Mouse (Mus musculus): ENCODE measurements around the gene Fance. TPM values are rescaled to one million over a fixed set of nuclear protein-coding genes. Genes with fewer than 3 reads are reported as not detected.

Fance gene
- polyA plus RNA-seq (2014; fragmentation: Nextera tagmentation; extraction: Ambion mirVana) = 28.0 and 32.3 TPM in 2 replicates

GRCm38 (mm10) chr17:28313212-28313879 is at the start of gene Fance:
Gene Fance, plus strand, starts transcription at chr17:28313519.
- DNase-seq (ENCODE audit: low spot score) (peak; percentile 100), ATAC-seq (replicated peaks; ENCODE audit: low FRiP score) (peak; percentile 98)
- Histone ChIP-seq H3K27me3 (ENCODE audit: control insufficient read depth, insufficient read depth, low read length) (no peaks in the 10 kb centered on the region), H3K4me2 (ENCODE audit: low read depth, low read length, severe bottlenecking) (peak within 1 kb of the TSS; percentile 84), H3K9me3 (ENCODE audit: control insufficient read depth, low read length) (no peaks in the 10 kb centered on the region), H3K36me3 (ENCODE audit: control insufficient read depth, insufficient read depth, low read length) (peaks cover 3% of the 10 kb centered on the region; the same call in 1 of the 2 replicates), H3K4me3 (ENCODE audit: low read depth, low read length) (peak within 1 kb of the TSS; percentile 58), H3K27ac (ENCODE audit: low read depth, low read length) (peak within 1 kb of the TSS; percentile 55), H3K4me1 (replicated peaks; ENCODE audit: control insufficient read depth, insufficient read depth, low read length) (peaks cover 9% of the 10 kb centered on the region), H3K9ac (ENCODE audit: low read length) (peak within 1 kb of the TSS; percentile 84)
- WGBS = under 1% methylated on average over 67 of the region's 69 CpGs

- no peaks in the 10 kb centered on the region for H3K27me3 ChIP-seq (ENCODE audit: control insufficient read depth, insufficient read depth, low read length)
- WGBS = 92% methylated on average over 5 of the region's 5 CpGs
- no peak overlapping the region for H3K4me2 ChIP-seq (ENCODE audit: low read depth, low read length, severe bottlenecking)
- H3K36me3 ChIP-seq (ENCODE audit: control insufficient read depth, insufficient read depth, low read length) = no peaks in the 10 kb centered on the region
- H3K9ac ChIP-seq (ENCODE audit: low read length) = no peak overlapping the region
- H3K9me3 ChIP-seq (ENCODE audit: control insufficient read depth, low read length) = no peaks in the 10 kb centered on the region
- no peak for ATAC-seq (replicated peaks; ENCODE audit: low FRiP score)
- no peaks in the 10 kb centered on the region for H3K4me1 ChIP-seq (replicated peaks; ENCODE audit: control insufficient read depth, insufficient read depth, low read length)
- no peak overlapping the region for H3K27ac ChIP-seq (ENCODE audit: low read depth, low read length)
- no peak overlapping the region for H3K4me3 ChIP-seq (ENCODE audit: low read depth, low read length)
- DNase-seq (ENCODE audit: low spot score) = no peak
Measured at GRCm38 (mm10) chr17:28267251-28267650, 46.1 kb upstream of the Fance start.

GRCm38 (mm10) chr17:28270165-28270564 is 43.2 kb upstream of the Fance start:
- Histone ChIP-seq H3K4me3 (ENCODE audit: low read depth, low read length) (no peak overlapping the region), H3K36me3 (ENCODE audit: control insufficient read depth, insufficient read depth, low read length) (no peaks in the 10 kb centered on the region), H3K4me2 (ENCODE audit: low read depth, low read length, severe bottlenecking) (no peak overlapping the region), H3K9me3 (ENCODE audit: control insufficient read depth, low read length) (no peaks in the 10 kb centered on the region), H3K27me3 (ENCODE audit: control insufficient read depth, insufficient read depth, low read length) (no peaks in the 10 kb centered on the region), H3K27ac (ENCODE audit: low read depth, low read length) (no peak overlapping the region), H3K9ac (ENCODE audit: low read length) (no peak overlapping the region), H3K4me1 (replicated peaks; ENCODE audit: control insufficient read depth, insufficient read depth, low read length) (no peaks in the 10 kb centered on the region)
- ATAC-seq (replicated peaks; ENCODE audit: low FRiP score) (no peak), DNase-seq (ENCODE audit: low spot score) (no peak)
- 77% methylated on average over 13 of the region's 13 CpGs for WGBS

- Histone ChIP-seq H3K27ac (ENCODE audit: low read depth, low read length) (no peak overlapping the region), H3K9me3 (ENCODE audit: control insufficient read depth, low read length) (no peaks in the 10 kb centered on the region), H3K4me3 (ENCODE audit: low read depth, low read length) (no peak overlapping the region), H3K4me2 (ENCODE audit: low read depth, low read length, severe bottlenecking) (no peak overlapping the region), H3K9ac (ENCODE audit: low read length) (no peak overlapping the region), H3K4me1 (replicated peaks; ENCODE audit: control insufficient read depth, insufficient read depth, low read length) (no peaks in the 10 kb centered on the region), H3K27me3 (ENCODE audit: control insufficient read depth, insufficient read depth, low read length) (no peaks in the 10 kb centered on the region), H3K36me3 (ENCODE audit: control insufficient read depth, insufficient read depth, low read length) (no peaks in the 10 kb centered on the region)
- no peak for DNase-seq (ENCODE audit: low spot score)
- WGBS = 84% methylated on average over 12 of the region's 12 CpGs
- ATAC-seq (replicated peaks; ENCODE audit: low FRiP score) = no peak
Measured at GRCm38 (mm10) chr17:28271537-28272266, 41.6 kb upstream of the Fance start.

- ATAC-seq (replicated peaks; ENCODE audit: low FRiP score) (no peak), DNase-seq (ENCODE audit: low spot score) (no peak)
- no peaks in the 10 kb centered on the region for H3K4me1 ChIP-seq (replicated peaks; ENCODE audit: control insufficient read depth, insufficient read depth, low read length)
- no peaks in the 10 kb centered on the region for H3K36me3 ChIP-seq (ENCODE audit: control insufficient read depth, insufficient read depth, low read length)
- WGBS = 84% methylated on average over 9 of the region's 9 CpGs
- H3K27me3 ChIP-seq (ENCODE audit: control insufficient read depth, insufficient read depth, low read length) = no peaks in the 10 kb centered on the region
- no peak overlapping the region for H3K4me2 ChIP-seq (ENCODE audit: low read depth, low read length, severe bottlenecking)
- H3K9ac ChIP-seq (ENCODE audit: low read length) = no peak overlapping the region
- no peak overlapping the region for H3K27ac ChIP-seq (ENCODE audit: low read depth, low read length)
- H3K4me3 ChIP-seq (ENCODE audit: low read depth, low read length) = no peak overlapping the region
- no peaks in the 10 kb centered on the region for H3K9me3 ChIP-seq (ENCODE audit: control insufficient read depth, low read length)
Measured at GRCm38 (mm10) chr17:28272281-28272680, 41.0 kb upstream of the Fance start.

GRCm38 (mm10) chr17:28272837-28273236 is 40.5 kb upstream of the Fance start:
- Histone ChIP-seq H3K27ac (ENCODE audit: low read depth, low read length) (no peak overlapping the region), H3K9me3 (ENCODE audit: control insufficient read depth, low read length) (no peaks in the 10 kb centered on the region), H3K36me3 (ENCODE audit: control insufficient read depth, insufficient read depth, low read length) (no peaks in the 10 kb centered on the region), H3K27me3 (ENCODE audit: control insufficient read depth, insufficient read depth, low read length) (no peaks in the 10 kb centered on the region), H3K4me2 (ENCODE audit: low read depth, low read length, severe bottlenecking) (no peak overlapping the region), H3K9ac (ENCODE audit: low read length) (no peak overlapping the region), H3K4me1 (replicated peaks; ENCODE audit: control insufficient read depth, insufficient read depth, low read length) (no peaks in the 10 kb centered on the region), H3K4me3 (ENCODE audit: low read depth, low read length) (no peak overlapping the region)
- DNase-seq (ENCODE audit: low spot score) (no peak), ATAC-seq (replicated peaks; ENCODE audit: low FRiP score) (no peak)
- 87% methylated on average over 6 of the region's 6 CpGs for WGBS

- H3K9ac ChIP-seq (ENCODE audit: low read length) = no peak overlapping the region
- no peak for ATAC-seq (replicated peaks; ENCODE audit: low FRiP score)
- H3K27ac ChIP-seq (ENCODE audit: low read depth, low read length) = no peak overlapping the region
- 79% methylated on average over 3 of the region's 3 CpGs for WGBS
- no peak overlapping the region for H3K4me2 ChIP-seq (ENCODE audit: low read depth, low read length, severe bottlenecking)
- no peaks in the 10 kb centered on the region for H3K36me3 ChIP-seq (ENCODE audit: control insufficient read depth, insufficient read depth, low read length)
- H3K9me3 ChIP-seq (ENCODE audit: control insufficient read depth, low read length) = no peaks in the 10 kb centered on the region
- H3K4me3 ChIP-seq (ENCODE audit: low read depth, low read length) = no peak overlapping the region
- no peaks in the 10 kb centered on the region for H3K4me1 ChIP-seq (replicated peaks; ENCODE audit: control insufficient read depth, insufficient read depth, low read length)
- no peak for DNase-seq (ENCODE audit: low spot score)
- no peaks in the 10 kb centered on the region for H3K27me3 ChIP-seq (ENCODE audit: control insufficient read depth, insufficient read depth, low read length)
Measured at GRCm38 (mm10) chr17:28274739-28275138, 38.6 kb upstream of the Fance start.

GRCm38 (mm10) chr17:28277226-28277625 is 36.1 kb upstream of the Fance start:
- H3K4me2 ChIP-seq (ENCODE audit: low read depth, low read length, severe bottlenecking) = no peak overlapping the region
- no peak overlapping the region for H3K27ac ChIP-seq (ENCODE audit: low read depth, low read length)
- 87% methylated on average over 14 of the region's 14 CpGs for WGBS

More at GRCm38 (mm10) chr17:28277226-28277625, 36.1 kb upstream of the Fance start:
- no peak overlapping the region for H3K4me3 ChIP-seq (ENCODE audit: low read depth, low read length)
- no peaks in the 10 kb centered on the region for H3K27me3 ChIP-seq (ENCODE audit: control insufficient read depth, insufficient read depth, low read length)
- no peaks in the 10 kb centered on the region for H3K9me3 ChIP-seq (ENCODE audit: control insufficient read depth, low read length)
- H3K4me1 ChIP-seq (replicated peaks; ENCODE audit: control insufficient read depth, insufficient read depth, low read length) = no peaks in the 10 kb centered on the region
- H3K9ac ChIP-seq (ENCODE audit: low read length) = no peak overlapping the region
- ATAC-seq (replicated peaks; ENCODE audit: low FRiP score) (no peak), DNase-seq (ENCODE audit: low spot score) (no peak)
- H3K36me3 ChIP-seq (ENCODE audit: control insufficient read depth, insufficient read depth, low read length) = no peaks in the 10 kb centered on the region

Measured in forebrain, embryonic 11.5 days (tissue).